Mouse (Mus musculus): ENCODE data around the gene Ctsg. TPM values are rescaled to one million over a fixed set of nuclear protein-coding genes. Genes with fewer than 3 reads are reported as not detected.
"Not testable (repeated sequence)": the region's sequence is repeated elsewhere in the genome, so short reads cannot be mapped to it uniquely, and the experiment has no call there.

The Ctsg gene
- not detected in 2 replicates for polyA plus RNA-seq (2014; fragmentation: Nextera tagmentation; extraction: Ambion mirVana)

GRCm38 (mm10) chr14:56102386-56102785 lies at the start of gene Ctsg:
Gene Ctsg (minus strand): TSS chr14:56102574.
- Histone ChIP-seq H3K9me3 (ENCODE audit: control insufficient read depth, low read length) (no peaks in the 10 kb centered on the region), H3K4me1 (replicated peaks; ENCODE audit: control insufficient read depth, insufficient read depth, low read length) (no peaks in the 10 kb centered on the region), H3K27me3 (ENCODE audit: control insufficient read depth, insufficient read depth, low read length) (no peaks in the 10 kb centered on the region), H3K36me3 (replicated peaks; ENCODE audit: control insufficient read depth, insufficient read depth) (no peaks in the 10 kb centered on the region), H3K4me3 (replicated peaks; ENCODE audit: low read length) (no peak within 1 kb of the TSS), H3K4me2 (replicated peaks) (no peak within 1 kb of the TSS), H3K27ac (no peak within 1 kb of the TSS), H3K9ac (no peak within 1 kb of the TSS)
- WGBS, result 82% methylated on average over 10 of the region's 10 CpGs
- no peak for ATAC-seq (ENCODE audit: low FRiP score)
- no peak for DNase-seq (ENCODE audit: low spot score)

GRCm38 (mm10) chr14:56133675-56134074 lies 31.3 kb upstream of the Ctsg start:
- H3K4me1 ChIP-seq (replicated peaks; ENCODE audit: control insufficient read depth, insufficient read depth, low read length); H3K9me3 ChIP-seq (ENCODE audit: control insufficient read depth, low read length); H3K4me3 ChIP-seq (replicated peaks; ENCODE audit: low read length); H3K27me3 ChIP-seq (ENCODE audit: control insufficient read depth, insufficient read depth, low read length); ATAC-seq (ENCODE audit: low FRiP score); H3K36me3 ChIP-seq (replicated peaks; ENCODE audit: control insufficient read depth, insufficient read depth); H3K27ac ChIP-seq; H3K9ac ChIP-seq; H3K4me2 ChIP-seq (replicated peaks); DNase-seq (ENCODE audit: low spot score): not testable (repeated sequence)
- 78% methylated on average over 1 of the region's 1 CpGs for whole genome bisulfite sequencing

GRCm38 (mm10) chr14:56132508-56132907 lies 30.1 kb upstream of the Ctsg start, which contains the start of gene Gzmd:
Gene Gzmd (minus strand): TSS chr14:56132608.
- not testable (repeated sequence) for DNase-seq (ENCODE audit: low spot score); H3K27me3 ChIP-seq (ENCODE audit: control insufficient read depth, insufficient read depth, low read length); H3K36me3 ChIP-seq (replicated peaks; ENCODE audit: control insufficient read depth, insufficient read depth); H3K9me3 ChIP-seq (ENCODE audit: control insufficient read depth, low read length); H3K4me3 ChIP-seq (replicated peaks; ENCODE audit: low read length); H3K9ac ChIP-seq; H3K27ac ChIP-seq; H3K4me1 ChIP-seq (replicated peaks; ENCODE audit: control insufficient read depth, insufficient read depth, low read length); H3K4me2 ChIP-seq (replicated peaks); ATAC-seq (ENCODE audit: low FRiP score)
- 80% methylated on average over 2 of the region's 2 CpGs for WGBS

- Histone ChIP-seq H3K27ac (no peak overlapping the region), H3K27me3 (ENCODE audit: control insufficient read depth, insufficient read depth, low read length) (no peaks in the 10 kb centered on the region), H3K4me3 (replicated peaks; ENCODE audit: low read length) (no peak overlapping the region), H3K4me2 (replicated peaks) (no peak overlapping the region), H3K4me1 (replicated peaks; ENCODE audit: control insufficient read depth, insufficient read depth, low read length) (no peaks in the 10 kb centered on the region), H3K36me3 (replicated peaks; ENCODE audit: control insufficient read depth, insufficient read depth) (no peaks in the 10 kb centered on the region), H3K9me3 (ENCODE audit: control insufficient read depth, low read length) (no peaks in the 10 kb centered on the region), H3K9ac (no peak overlapping the region)
- no peak for ATAC-seq (ENCODE audit: low FRiP score)
- whole genome bisulfite sequencing, result 62% methylated on average over 3 of the region's 3 CpGs
- DNase-seq (ENCODE audit: low spot score), result no peak
Measured at GRCm38 (mm10) chr14:56128341-56128740, 26.0 kb upstream of the Ctsg start.

GRCm38 (mm10) chr14:56123516-56123915 lies 21.1 kb upstream of the Ctsg start:
- H3K9ac ChIP-seq, result no peak overlapping the region
- H3K4me3 ChIP-seq (replicated peaks; ENCODE audit: low read length), result no peak overlapping the region
- H3K4me2 ChIP-seq (replicated peaks), result no peak overlapping the region
- H3K27me3 ChIP-seq (ENCODE audit: control insufficient read depth, insufficient read depth, low read length), result no peaks in the 10 kb centered on the region
- WGBS, result 86% methylated on average over 3 of the region's 3 CpGs
- DNase-seq (ENCODE audit: low spot score) (no peak), ATAC-seq (ENCODE audit: low FRiP score) (no peak)
- H3K9me3 ChIP-seq (ENCODE audit: control insufficient read depth, low read length), result no peaks in the 10 kb centered on the region
- no peaks in the 10 kb centered on the region for H3K36me3 ChIP-seq (replicated peaks; ENCODE audit: control insufficient read depth, insufficient read depth)
- H3K27ac ChIP-seq, result no peak overlapping the region
- H3K4me1 ChIP-seq (replicated peaks; ENCODE audit: control insufficient read depth, insufficient read depth, low read length), result no peaks in the 10 kb centered on the region

- H3K36me3 ChIP-seq (replicated peaks; ENCODE audit: control insufficient read depth, insufficient read depth), result no peaks in the 10 kb centered on the region
- H3K9me3 ChIP-seq (ENCODE audit: control insufficient read depth, low read length), result no peaks in the 10 kb centered on the region
- ATAC-seq (ENCODE audit: low FRiP score) (no peak), DNase-seq (ENCODE audit: low spot score) (no peak)
- no peak within 1 kb of the TSS for H3K9ac ChIP-seq
- no peaks in the 10 kb centered on the region for H3K4me1 ChIP-seq (replicated peaks; ENCODE audit: control insufficient read depth, insufficient read depth, low read length)
- H3K4me2 ChIP-seq (replicated peaks), result no peak within 1 kb of the TSS
- no peak within 1 kb of the TSS for H3K27ac ChIP-seq
- H3K4me3 ChIP-seq (replicated peaks; ENCODE audit: low read length), result no peak within 1 kb of the TSS
- no peaks in the 10 kb centered on the region for H3K27me3 ChIP-seq (ENCODE audit: control insufficient read depth, insufficient read depth, low read length)
Measured at GRCm38 (mm10) chr14:56120525-56120924, 18.2 kb upstream of the Ctsg start, which contains the start of gene Gzme. Gene Gzme (minus strand): TSS chr14:56120625.

GRCm38 (mm10) chr14:56115531-56116310 lies 13.3 kb upstream of the Ctsg start:
- not testable (repeated sequence) for H3K4me3 ChIP-seq (replicated peaks; ENCODE audit: low read length); H3K27me3 ChIP-seq (ENCODE audit: control insufficient read depth, insufficient read depth, low read length); H3K4me1 ChIP-seq (replicated peaks; ENCODE audit: control insufficient read depth, insufficient read depth, low read length); ATAC-seq (ENCODE audit: low FRiP score); H3K9me3 ChIP-seq (ENCODE audit: control insufficient read depth, low read length); H3K27ac ChIP-seq; H3K4me2 ChIP-seq (replicated peaks); DNase-seq (ENCODE audit: low spot score); H3K36me3 ChIP-seq (replicated peaks; ENCODE audit: control insufficient read depth, insufficient read depth); H3K9ac ChIP-seq
- WGBS, result 95% methylated on average over 33 of the region's 33 CpGs

GRCm38 (mm10) chr14:56105447-56106180 lies 3.2 kb upstream of the Ctsg start:
- Histone ChIP-seq H3K4me3 (replicated peaks; ENCODE audit: low read length) (no peak overlapping the region), H3K4me2 (replicated peaks) (no peak overlapping the region), H3K9ac (no peak overlapping the region), H3K36me3 (replicated peaks; ENCODE audit: control insufficient read depth, insufficient read depth) (no peaks in the 10 kb centered on the region), H3K4me1 (replicated peaks; ENCODE audit: control insufficient read depth, insufficient read depth, low read length) (no peaks in the 10 kb centered on the region), H3K27me3 (ENCODE audit: control insufficient read depth, insufficient read depth, low read length) (no peaks in the 10 kb centered on the region), H3K9me3 (ENCODE audit: control insufficient read depth, low read length) (no peaks in the 10 kb centered on the region), H3K27ac (no peak overlapping the region)
- ATAC-seq (ENCODE audit: low FRiP score) (no peak), DNase-seq (ENCODE audit: low spot score) (no peak)
- 87% methylated on average over 13 of the region's 13 CpGs for WGBS

GRCm38 (mm10) chr14:56105016-56105415 lies 2.6 kb upstream of the Ctsg start:
- no peak for ATAC-seq (ENCODE audit: low FRiP score)
- Histone ChIP-seq H3K27ac (no peak overlapping the region), H3K4me3 (replicated peaks; ENCODE audit: low read length) (no peak overlapping the region), H3K9ac (no peak overlapping the region), H3K9me3 (ENCODE audit: control insufficient read depth, low read length) (no peaks in the 10 kb centered on the region), H3K4me1 (replicated peaks; ENCODE audit: control insufficient read depth, insufficient read depth, low read length) (no peaks in the 10 kb centered on the region), H3K27me3 (ENCODE audit: control insufficient read depth, insufficient read depth, low read length) (no peaks in the 10 kb centered on the region), H3K36me3 (replicated peaks; ENCODE audit: control insufficient read depth, insufficient read depth) (no peaks in the 10 kb centered on the region), H3K4me2 (replicated peaks) (no peak overlapping the region)
- DNase-seq (ENCODE audit: low spot score), result no peak
- 92% methylated on average over 5 of the region's 5 CpGs for WGBS

All from hindbrain, embryonic 14.5 days (tissue).